Mouse (Mus musculus): ENCODE measurements at regions not wholly inside any gene's neighbourhood (a gene's known extent, or its start where the extent isn't known, plus 50 kb on each side); places are given as distances from the start of the nearest gene placed in this dataset.

GRCm38 (mm10) chr4:131400756-131401155 lies 437.3 kb downstream of the Ptpru start:
- Histone ChIP-seq H3K4me1 (ENCODE audit: control insufficient read depth, insufficient read depth, low read length) (no peaks in the 10 kb centered on the region), H3K27ac (ENCODE audit: control insufficient read depth, insufficient read depth, low read depth, low read length, poor library complexity) (no peak overlapping the region), H3K4me3 (replicated peaks; ENCODE audit: control insufficient read depth, low read depth, low read length) (no peak overlapping the region)
- TF ChIP-seq POLR2A (IDR thresholded peaks at IDR 0.05; ENCODE audit: borderline replicate concordance, control insufficient read depth, low read depth, low read length) (no peak), CTCF (IDR thresholded peaks at IDR 0.05; ENCODE audit: control insufficient read depth, insufficient read depth, low read length) (peak; percentile 56)
- 22% methylated on average over 11 of the region's 11 CpGs for WGBS

GRCm38 (mm10) chr4:131401255-131401654 lies 436.8 kb downstream of the Ptpru start:
- TF ChIP-seq POLR2A (IDR thresholded peaks at IDR 0.05; ENCODE audit: borderline replicate concordance, control insufficient read depth, low read depth, low read length) (no peak), CTCF (IDR thresholded peaks at IDR 0.05; ENCODE audit: control insufficient read depth, insufficient read depth, low read length) (no peak)
- WGBS, result 78% methylated on average over 6 of the region's 6 CpGs

GRCm38 (mm10) chr4:131405376-131406017 lies 432.6 kb downstream of the Ptpru start:
- H3K4me1 ChIP-seq (ENCODE audit: control insufficient read depth, insufficient read depth, low read length), result no peaks in the 10 kb centered on the region
- H3K27ac ChIP-seq (ENCODE audit: control insufficient read depth, insufficient read depth, low read depth, low read length, poor library complexity), result no peak overlapping the region
- H3K4me3 ChIP-seq (replicated peaks; ENCODE audit: control insufficient read depth, low read depth, low read length), result no peak overlapping the region
- WGBS, result 72% methylated on average over 12 of the region's 12 CpGs
- TF ChIP-seq CTCF (IDR thresholded peaks at IDR 0.05; ENCODE audit: control insufficient read depth, insufficient read depth, low read length) (no peak), POLR2A (IDR thresholded peaks at IDR 0.05; ENCODE audit: borderline replicate concordance, control insufficient read depth, low read depth, low read length) (no peak)

More at GRCm38 (mm10) chr4:131401255-131401654, 436.8 kb downstream of the Ptpru start:
- H3K4me1 ChIP-seq (ENCODE audit: control insufficient read depth, insufficient read depth, low read length), result no peaks in the 10 kb centered on the region
- H3K27ac ChIP-seq (ENCODE audit: control insufficient read depth, insufficient read depth, low read depth, low read length, poor library complexity), result no peak overlapping the region
- no peak overlapping the region for H3K4me3 ChIP-seq (replicated peaks; ENCODE audit: control insufficient read depth, low read depth, low read length)

- WGBS, result 48% methylated on average over 3 of the region's 3 CpGs
- TF ChIP-seq POLR2A (IDR thresholded peaks at IDR 0.05; ENCODE audit: borderline replicate concordance, control insufficient read depth, low read depth, low read length), result no peak
- no peak for TF ChIP-seq CTCF (IDR thresholded peaks at IDR 0.05; ENCODE audit: control insufficient read depth, insufficient read depth, low read length)
- no peak overlapping the region for H3K4me3 ChIP-seq (replicated peaks; ENCODE audit: control insufficient read depth, low read depth, low read length)
- no peaks in the 10 kb centered on the region for H3K4me1 ChIP-seq (ENCODE audit: control insufficient read depth, insufficient read depth, low read length)
- H3K27ac ChIP-seq (ENCODE audit: control insufficient read depth, insufficient read depth, low read depth, low read length, poor library complexity), result no peak overlapping the region
Measured at GRCm38 (mm10) chr4:131407464-131407863, 430.6 kb downstream of the Ptpru start.

GRCm38 (mm10) chr4:131408644-131409043 lies 429.4 kb downstream of the Ptpru start:
- TF ChIP-seq POLR2A (IDR thresholded peaks at IDR 0.05; ENCODE audit: borderline replicate concordance, control insufficient read depth, low read depth, low read length), result no peak
- no peak overlapping the region for H3K4me3 ChIP-seq (replicated peaks; ENCODE audit: control insufficient read depth, low read depth, low read length)

GRCm38 (mm10) chr4:131409805-131410204 lies 428.3 kb downstream of the Ptpru start:
- H3K4me3 ChIP-seq (replicated peaks; ENCODE audit: control insufficient read depth, low read depth, low read length), result no peak overlapping the region
- H3K27ac ChIP-seq (ENCODE audit: control insufficient read depth, insufficient read depth, low read depth, low read length, poor library complexity), result no peak overlapping the region
- 30% methylated on average over 3 of the region's 3 CpGs for WGBS
- TF ChIP-seq POLR2A (IDR thresholded peaks at IDR 0.05; ENCODE audit: borderline replicate concordance, control insufficient read depth, low read depth, low read length) (no peak), CTCF (IDR thresholded peaks at IDR 0.05; ENCODE audit: control insufficient read depth, insufficient read depth, low read length) (peak; percentile 58)
- H3K4me1 ChIP-seq (ENCODE audit: control insufficient read depth, insufficient read depth, low read length), result no peaks in the 10 kb centered on the region

More at GRCm38 (mm10) chr4:131408644-131409043, 429.4 kb downstream of the Ptpru start:
- 86% methylated on average over 1 of the region's 1 CpGs for WGBS
- Histone ChIP-seq H3K27ac (ENCODE audit: control insufficient read depth, insufficient read depth, low read depth, low read length, poor library complexity) (no peak overlapping the region), H3K4me1 (ENCODE audit: control insufficient read depth, insufficient read depth, low read length) (no peaks in the 10 kb centered on the region)

- TF ChIP-seq POLR2A (IDR thresholded peaks at IDR 0.05; ENCODE audit: borderline replicate concordance, control insufficient read depth, low read depth, low read length) (no peak), CTCF (IDR thresholded peaks at IDR 0.05; ENCODE audit: control insufficient read depth, insufficient read depth, low read length) (no peak)
- H3K27ac ChIP-seq (ENCODE audit: control insufficient read depth, insufficient read depth, low read depth, low read length, poor library complexity), result no peak overlapping the region
- H3K4me1 ChIP-seq (ENCODE audit: control insufficient read depth, insufficient read depth, low read length), result no peaks in the 10 kb centered on the region
- no peak overlapping the region for H3K4me3 ChIP-seq (replicated peaks; ENCODE audit: control insufficient read depth, low read depth, low read length)
- WGBS, result 63% methylated on average over 4 of the region's 4 CpGs
Measured at GRCm38 (mm10) chr4:131411936-131412335, 426.2 kb downstream of the Ptpru start.

- TF ChIP-seq CTCF (IDR thresholded peaks at IDR 0.05; ENCODE audit: control insufficient read depth, insufficient read depth, low read length) (no peak), POLR2A (IDR thresholded peaks at IDR 0.05; ENCODE audit: borderline replicate concordance, control insufficient read depth, low read depth, low read length) (no peak)
- no peaks in the 10 kb centered on the region for H3K4me1 ChIP-seq (ENCODE audit: control insufficient read depth, insufficient read depth, low read length)
- WGBS, result 18% methylated on average over 6 of the region's 6 CpGs
- H3K4me3 ChIP-seq (replicated peaks; ENCODE audit: control insufficient read depth, low read depth, low read length), result no peak overlapping the region
- H3K27ac ChIP-seq (ENCODE audit: control insufficient read depth, insufficient read depth, low read depth, low read length, poor library complexity), result no peak overlapping the region
Measured at GRCm38 (mm10) chr4:131413380-131413779, 424.7 kb downstream of the Ptpru start.

- TF ChIP-seq CTCF (IDR thresholded peaks at IDR 0.05; ENCODE audit: control insufficient read depth, insufficient read depth, low read length) (no peak), POLR2A (IDR thresholded peaks at IDR 0.05; ENCODE audit: borderline replicate concordance, control insufficient read depth, low read depth, low read length) (no peak)
- WGBS, result 68% methylated on average over 5 of the region's 5 CpGs
- no peaks in the 10 kb centered on the region for H3K4me1 ChIP-seq (ENCODE audit: control insufficient read depth, insufficient read depth, low read length)
- H3K4me3 ChIP-seq (replicated peaks; ENCODE audit: control insufficient read depth, low read depth, low read length), result no peak overlapping the region
- no peak overlapping the region for H3K27ac ChIP-seq (ENCODE audit: control insufficient read depth, insufficient read depth, low read depth, low read length, poor library complexity)
Measured at GRCm38 (mm10) chr4:131415453-131415852, 422.6 kb downstream of the Ptpru start.

Measured in bone marrow, adult 2 months (tissue).